10 mouse cellular contexts compared by ENCODE assay signal in the genomic region with DNA sequence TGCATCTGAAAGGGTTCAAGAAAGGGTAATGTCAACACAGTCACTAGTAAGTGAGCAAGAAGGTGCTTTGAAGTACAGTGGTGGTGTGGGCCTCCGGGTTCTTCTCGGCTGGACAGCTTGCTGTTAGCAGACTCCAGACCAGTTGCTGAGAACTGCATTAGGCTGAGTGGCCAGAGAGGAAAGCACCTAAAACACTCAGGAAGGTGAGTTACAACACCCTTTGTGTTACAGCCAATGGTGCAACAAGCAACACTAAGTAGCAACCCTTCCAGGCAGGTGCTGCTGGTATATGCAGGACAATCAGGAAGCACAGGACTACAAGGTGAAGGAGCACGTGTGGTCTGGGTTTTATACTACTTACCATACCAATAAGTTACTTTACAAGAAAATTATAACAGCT.
"Had no signal": no experiment of that assay in that cellular context is flagged by ENCODE, and none has a peak within 500 bp of the region (broad histone marks: within the 10 kb centered on the region; RNA-seq: fewer than 3 reads in every experiment).

No protein-coding gene starts in this region.

- H3K27ac ChIP-seq: limb, embryonic 13.5 days; liver, embryonic 14.5 days; midbrain, embryonic 15.5 days; neural tube, embryonic 12.5 days had no signal

- H3K4me2 ChIP-seq: limb, embryonic 13.5 days; midbrain, embryonic 15.5 days; neural tube, embryonic 12.5 days had no signal

- H3K9me3 ChIP-seq: limb, embryonic 13.5 days; midbrain, embryonic 15.5 days; neural tube, embryonic 12.5 days had no signal

- H3K9ac ChIP-seq: limb, embryonic 13.5 days; liver, embryonic 14.5 days; midbrain, embryonic 15.5 days; neural tube, embryonic 12.5 days had no signal

- ATAC-seq: intestine, postnatal 0 days; midbrain, embryonic 15.5 days had no signal

- H3K36me3 ChIP-seq: limb, embryonic 13.5 days; midbrain, embryonic 15.5 days; neural tube, embryonic 12.5 days had no signal

- DNase-seq: kidney, adult 9 months; kidney, postnatal 10 days; left cerebral cortex, postnatal 4 days; thymus, adult 2 months; thymus, postnatal 25 days had no signal

- H3K27me3 ChIP-seq: limb, embryonic 13.5 days; midbrain, embryonic 15.5 days; neural tube, embryonic 12.5 days had no signal

- H3K4me3 ChIP-seq: limb, embryonic 13.5 days; midbrain, embryonic 15.5 days; neural tube, embryonic 12.5 days had no signal
